Mouse (Mus musculus) neural tube, embryonic 14.5 days (tissue): Measurements from ENCODE around the gene Cadps. TPM values are rescaled to one million over a fixed set of nuclear protein-coding genes. Genes with fewer than 3 reads are reported as not detected.
A peak's percentile ranks its signal among the peaks of the same experiment; 100 is the strongest.

Source experiments
- ATAC-seq: fragments of 200-750 bp; cut with Nextera tagmentation; 2 replicates; pipeline ENCODE4 v1.8.0; 2017; ENCODE audit warnings: low read depth, mild to moderate bottlenecking, moderate TSS enrichment, moderate library complexity
- H3K27ac ChIP-seq: fragments of 300-500 bp; sonication (generic); 2 replicates; pipeline ENCODE4 v1.5.1; 2014; ENCODE audit warnings: low read depth, mild to moderate bottlenecking, control low read depth, low read length, moderate library complexity, mixed read lengths
- H3K27me3 ChIP-seq: fragments of 300-500 bp; sonication (generic); 2 replicates; pipeline ENCODE4 v1.6.1; 2014; ENCODE audit warnings: low read length; ENCODE audit not compliant: control insufficient read depth, insufficient read depth
- H3K36me3 ChIP-seq: fragments of 300-500 bp; sonication (generic); 2 replicates; pipeline ENCODE4 v1.6.1; 2014; ENCODE audit warnings: low read length, mixed read lengths; ENCODE audit not compliant: control insufficient read depth, insufficient read depth
- H3K4me1 ChIP-seq: fragments of 300-500 bp; sonication (generic); 2 replicates; pipeline ENCODE4 v1.6.1; 2014; ENCODE audit warnings: low read length; ENCODE audit not compliant: control insufficient read depth, insufficient read depth
- H3K4me2 ChIP-seq: fragments of 300-500 bp; sonication (generic); 2 replicates; pipeline ENCODE4 v1.6.1; 2014; ENCODE audit warnings: mild to moderate bottlenecking, low read depth, low read length, control low read depth
- H3K4me3 ChIP-seq: fragments of 300-500 bp; sonication (generic); 2 replicates; pipeline ENCODE4 v1.5.1; 2014; ENCODE audit warnings: low read depth, low read length, control low read depth, mixed read lengths
- H3K9ac ChIP-seq: fragments of 300-500 bp; sonication (generic); replicated peaks from 2 replicates; pipeline ENCODE4 v1.6.1; 2014; ENCODE audit warnings: low read depth, mild to moderate bottlenecking, control low read depth, low read length, mixed read lengths
- H3K9me3 ChIP-seq: fragments of 300-500 bp; sonication (generic); 2 replicates; pipeline ENCODE4 v1.6.1; 2016; ENCODE audit warnings: low read length; ENCODE audit not compliant: control insufficient read depth
- WGBS: fragments of 180-500 bp; shearing (Covaris S2); extraction: QIAGEN DNeasy Blood & Tissue Kit; methylation state at CpG from one replicate; pipeline ENCODE4 v1.1.7; 2014; 5-methylcytosine and 5-hydroxymethylcytosine counted together
- polyA plus RNA-seq: library from polyadenylated mRNA; unstranded; fragments of >200 nt; fragmentation: Nextera tagmentation; extraction: Ambion mirVana; gene quantifications from 2 replicates; pipeline ENCODE4 v1.2.1, GENCODE M21; 2014

Gene Cadps
- polyA plus RNA-seq, 1 experiment from 2014 or later = 86.2 TPM

DNA sequence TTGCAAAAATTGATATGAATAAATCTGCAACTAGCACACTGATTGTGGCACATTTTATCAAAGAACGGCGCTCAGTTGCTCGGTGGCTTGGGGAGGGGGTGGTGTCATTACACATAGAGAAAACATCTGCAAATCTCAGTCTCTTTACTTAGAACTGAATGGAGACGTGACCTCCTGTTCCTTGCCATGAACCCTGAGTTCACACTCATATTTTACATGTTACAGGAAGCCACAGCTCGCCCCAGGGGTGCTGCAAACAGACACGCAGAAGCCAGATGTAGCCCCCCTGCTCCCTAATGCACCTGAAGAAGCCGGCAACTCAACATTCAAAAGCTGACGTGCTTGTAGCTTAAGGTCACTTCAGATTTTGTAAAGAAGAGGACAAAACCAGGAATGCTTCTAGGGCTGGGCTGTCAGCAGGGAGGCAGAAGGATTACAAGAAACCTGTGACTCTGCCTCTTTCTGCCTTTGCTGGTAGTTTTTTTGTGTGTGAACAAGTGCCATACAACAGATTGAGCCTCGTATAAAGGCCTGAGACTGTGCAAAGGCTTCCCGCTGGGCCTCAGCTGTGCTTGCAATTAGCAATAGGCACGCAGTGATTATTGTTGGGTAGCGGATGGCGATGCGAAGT, 434.0 kb downstream of the Cadps start:
- 6% methylated on average over 14 of the region's 14 CpGs for WGBS
- no peaks in the 10 kb centered on the region for H3K36me3 ChIP-seq
- H3K4me1 ChIP-seq = peaks cover 15% of the 10 kb centered on the region; the same call in 1 of the 2 replicates
- no peak overlapping the region for H3K4me2 ChIP-seq
- H3K9me3 ChIP-seq = no peaks in the 10 kb centered on the region
- H3K4me3 ChIP-seq = no peak overlapping the region
- H3K9ac ChIP-seq = no peak overlapping the region
- H3K27ac ChIP-seq = no peak overlapping the region
- peak; percentile 56; the same call in 1 of the 2 replicates for ATAC-seq
- H3K27me3 ChIP-seq = peaks cover 47% of the 10 kb centered on the region

DNA sequence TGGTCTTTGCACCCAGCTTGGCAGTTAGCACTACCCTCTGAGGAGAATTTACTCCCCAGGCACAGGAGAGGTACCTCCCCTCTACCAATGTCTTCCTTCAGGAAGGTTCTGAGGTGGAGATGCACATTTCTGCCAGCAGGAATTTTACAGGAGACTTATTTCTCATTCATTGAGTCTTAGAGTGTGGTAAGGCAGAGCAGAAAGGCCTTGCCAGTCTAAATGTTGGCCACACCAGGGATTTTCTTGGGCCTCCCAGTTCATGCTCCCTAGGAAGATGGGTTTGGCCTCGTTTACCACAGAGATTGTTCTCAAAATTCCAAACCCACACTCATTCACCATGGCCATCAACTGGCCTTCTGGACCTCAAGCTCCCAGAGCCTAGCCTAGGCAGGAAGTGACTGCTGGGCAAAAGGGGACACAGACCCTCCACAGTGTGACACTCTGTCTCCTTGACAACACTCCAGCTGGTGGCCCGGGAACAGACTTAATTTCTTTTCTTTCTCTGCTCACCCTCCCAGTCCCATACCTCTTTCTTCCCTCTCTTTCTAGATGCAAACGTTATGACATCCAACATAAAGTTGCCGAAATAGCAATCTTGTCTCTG, 434.6 kb downstream of the Cadps start:
- Histone ChIP-seq H3K9ac (no peak overlapping the region), H3K4me1 (peaks cover 11% of the 10 kb centered on the region; the same call in 1 of the 2 replicates), H3K9me3 (no peaks in the 10 kb centered on the region), H3K27ac (no peak overlapping the region), H3K4me3 (no peak overlapping the region), H3K27me3 (peaks cover 49% of the 10 kb centered on the region), H3K36me3 (no peaks in the 10 kb centered on the region), H3K4me2 (no peak overlapping the region)
- 16% methylated on average over 4 of the region's 4 CpGs for WGBS
- peak; percentile 50; the same call in 1 of the 2 replicates for ATAC-seq

DNA sequence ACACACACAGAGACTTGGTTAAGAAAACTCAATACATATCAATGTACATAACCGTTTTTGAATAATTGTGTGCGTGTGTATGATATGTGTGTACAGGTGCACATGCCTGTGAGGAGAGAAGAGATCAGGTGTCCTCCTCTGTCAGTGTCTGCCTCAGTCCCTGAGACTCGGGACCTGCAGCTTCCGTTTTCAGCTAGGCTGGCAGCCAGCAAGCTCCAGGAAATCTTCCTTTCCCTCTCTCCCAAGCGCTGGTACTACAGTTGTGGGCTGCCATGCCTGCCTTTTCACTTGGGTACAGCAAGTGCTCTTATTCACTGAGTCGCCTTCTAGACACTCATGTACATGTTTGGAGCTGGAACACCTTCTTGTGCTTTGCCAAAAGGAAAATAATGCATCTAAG, 435.7 kb downstream of the Cadps start:
- Histone ChIP-seq H3K9ac (no peak overlapping the region), H3K27me3 (peaks cover 52% of the 10 kb centered on the region), H3K4me1 (peaks cover 11% of the 10 kb centered on the region; the same call in 1 of the 2 replicates), H3K4me2 (no peak overlapping the region), H3K4me3 (no peak overlapping the region), H3K27ac (no peak overlapping the region), H3K36me3 (no peaks in the 10 kb centered on the region), H3K9me3 (no peaks in the 10 kb centered on the region)
- ATAC-seq = no peak
- 79% methylated on average over 6 of the region's 6 CpGs for WGBS

DNA sequence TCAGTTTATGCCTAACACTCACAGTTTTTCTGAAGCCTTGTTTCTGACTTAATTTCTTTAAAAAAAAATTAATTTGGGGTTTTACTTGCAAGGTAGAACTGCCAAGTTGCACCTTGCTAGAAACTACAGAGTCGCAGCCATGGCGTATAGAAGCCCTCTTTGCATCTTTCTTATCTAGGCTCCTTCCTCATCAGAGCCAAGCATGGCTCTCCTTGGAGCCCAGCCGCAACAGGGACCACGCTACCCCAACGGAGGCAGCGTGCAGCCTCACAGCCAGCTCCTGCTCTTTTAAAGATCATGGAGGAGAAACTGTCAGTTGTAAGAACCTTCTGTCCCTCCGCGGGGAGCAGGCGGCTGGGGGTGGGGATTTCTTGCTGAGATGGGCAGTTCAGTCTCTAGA, 445.0 kb downstream of the Cadps start:
- no peak overlapping the region for H3K4me2 ChIP-seq
- no peak overlapping the region for H3K4me3 ChIP-seq
- no peak for ATAC-seq
- H3K36me3 ChIP-seq = no peaks in the 10 kb centered on the region
- H3K4me1 ChIP-seq = no peaks in the 10 kb centered on the region
- no peak overlapping the region for H3K27ac ChIP-seq
- H3K27me3 ChIP-seq = peaks cover 14% of the 10 kb centered on the region
- no peak overlapping the region for H3K9ac ChIP-seq
- no peaks in the 10 kb centered on the region for H3K9me3 ChIP-seq
- 35% methylated on average over 9 of the region's 9 CpGs for WGBS

DNA sequence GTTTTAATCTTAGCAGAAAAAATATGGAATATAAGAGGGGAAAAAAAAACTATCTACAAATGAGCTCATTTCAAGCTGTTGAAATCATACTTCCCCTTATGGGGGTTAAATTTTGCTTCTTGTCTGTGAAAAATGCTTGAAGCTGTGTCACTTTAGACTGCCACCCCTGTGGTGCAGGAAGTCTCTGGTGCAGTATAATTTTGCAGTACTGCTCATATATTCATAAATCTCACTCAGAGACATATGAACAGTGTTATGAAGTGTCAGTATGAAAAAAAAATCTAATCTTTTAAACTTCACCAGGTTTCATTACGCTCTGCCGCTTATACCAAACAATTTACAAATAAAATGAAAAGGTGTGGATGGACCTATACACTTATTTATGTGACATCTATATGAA, 445.6 kb downstream of the Cadps start:
- Histone ChIP-seq H3K36me3 (no peaks in the 10 kb centered on the region), H3K9me3 (no peaks in the 10 kb centered on the region), H3K4me1 (no peaks in the 10 kb centered on the region), H3K9ac (no peak overlapping the region), H3K4me3 (no peak overlapping the region), H3K4me2 (no peak overlapping the region), H3K27me3 (peaks cover 8% of the 10 kb centered on the region), H3K27ac (no peak overlapping the region)
- WGBS = 84% methylated on average over 2 of the region's 2 CpGs
- ATAC-seq = no peak

DNA sequence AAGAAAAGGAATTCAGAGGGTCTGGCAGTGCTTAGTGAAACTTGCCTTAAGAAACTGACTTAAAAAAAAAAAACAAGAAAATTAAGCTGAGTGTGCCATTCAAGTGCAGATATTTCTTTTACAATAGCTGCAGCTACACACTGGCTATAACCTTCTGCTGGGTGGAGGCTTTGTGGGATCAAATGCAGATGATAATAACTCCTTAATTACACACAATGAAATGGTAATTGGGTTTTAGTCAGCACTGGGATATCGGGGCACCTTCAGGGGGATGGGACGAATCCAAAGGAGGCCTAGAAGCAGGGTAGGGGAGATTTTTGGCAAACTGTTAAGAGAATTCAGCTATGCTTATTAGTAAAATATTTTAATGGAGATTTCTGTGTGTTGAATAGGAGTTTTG, 447.4 kb downstream of the Cadps start:
- no peaks in the 10 kb centered on the region; the same call in 1 of the 2 replicates for H3K36me3 ChIP-seq

DNA sequence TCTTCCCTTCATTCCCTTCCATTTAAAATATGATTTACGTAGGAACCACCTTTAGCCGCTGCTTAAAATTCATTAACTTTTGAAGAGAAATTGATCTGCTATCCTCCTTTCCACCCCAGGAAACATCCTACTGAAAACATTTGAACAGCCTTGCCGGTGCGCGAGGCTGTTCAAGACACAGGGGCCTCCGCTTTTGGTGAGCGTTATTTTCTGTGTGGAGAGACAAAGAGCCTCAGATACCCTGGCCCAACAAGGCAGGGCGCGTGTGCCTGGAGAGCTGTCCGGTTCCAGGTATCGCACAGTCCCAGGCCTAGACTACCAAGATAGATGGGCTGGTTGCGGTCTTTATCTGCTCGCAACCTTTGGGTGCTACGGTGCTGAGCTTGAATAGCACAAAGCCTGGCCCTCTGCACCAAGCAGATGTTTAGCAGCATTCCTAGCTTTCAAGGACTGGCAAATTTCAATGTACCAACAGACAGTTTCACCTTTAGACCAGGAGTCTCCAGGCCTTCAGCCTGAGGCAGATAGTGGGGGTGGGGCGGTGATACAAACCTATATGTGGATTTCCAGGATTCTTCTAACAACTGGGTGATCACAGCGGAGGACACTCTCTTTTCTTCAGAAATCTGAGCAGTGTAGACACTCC, 472.5 kb downstream of the Cadps start:
- WGBS = 8% methylated on average over 16 of the region's 16 CpGs

More for the DNA sequence above, 447.4 kb downstream of the Cadps start:
- no peak for ATAC-seq
- Histone ChIP-seq H3K9ac (no peak overlapping the region), H3K4me3 (no peak overlapping the region), H3K9me3 (no peaks in the 10 kb centered on the region), H3K4me2 (no peak overlapping the region), H3K27ac (no peak overlapping the region), H3K27me3 (peaks cover 6% of the 10 kb centered on the region), H3K4me1 (no peaks in the 10 kb centered on the region)
- WGBS = 43% methylated on average over 2 of the region's 2 CpGs

DNA sequence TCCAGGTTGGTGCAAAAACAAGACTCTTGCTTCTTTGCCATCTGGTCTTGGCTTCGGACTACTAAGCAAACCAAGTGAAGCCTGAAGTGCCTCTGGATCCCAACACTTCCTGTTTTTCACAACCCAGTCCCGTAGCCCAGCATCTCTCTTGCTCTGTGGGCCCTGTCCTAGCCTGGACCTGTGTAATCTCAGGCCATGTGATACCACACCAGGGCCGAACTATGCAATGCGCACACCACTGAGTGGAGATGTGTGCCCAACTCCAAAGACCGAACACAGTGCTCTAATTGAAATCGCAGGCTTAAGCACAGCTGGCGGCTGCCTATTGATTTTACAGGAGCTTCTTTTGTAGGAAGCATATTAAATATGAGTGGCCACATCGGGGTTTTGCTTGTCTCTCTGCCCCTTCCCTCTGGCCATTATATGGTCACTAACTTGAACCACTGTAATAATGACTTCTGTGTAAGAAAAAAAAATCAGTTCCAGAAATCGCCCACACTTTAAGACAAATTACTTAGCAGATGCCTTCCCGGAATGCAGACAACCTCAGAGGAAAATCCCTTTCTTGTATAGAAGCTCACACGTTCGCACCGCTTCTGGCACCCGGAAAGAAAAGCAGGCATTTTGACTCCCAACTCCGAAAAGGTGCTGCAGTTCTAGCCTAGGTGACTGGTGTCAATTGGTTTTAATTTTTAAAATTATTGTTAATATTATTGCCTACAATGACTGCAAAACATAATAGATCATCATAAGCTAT, 473.4 kb downstream of the Cadps start:
- H3K4me2 ChIP-seq = no peak overlapping the region
- no peaks in the 10 kb centered on the region for H3K36me3 ChIP-seq
- 7% methylated on average over 15 of the region's 15 CpGs for WGBS
- no peak overlapping the region for H3K4me3 ChIP-seq
- no peak overlapping the region for H3K9ac ChIP-seq
- H3K4me1 ChIP-seq = 0 out of 2 replicates have a peak, but pooled peaks cover 10% of the 10 kb centered on the region
- H3K27me3 ChIP-seq = peaks cover 86% of the 10 kb centered on the region
- no peak for ATAC-seq
- no peak overlapping the region for H3K27ac ChIP-seq
- no peaks in the 10 kb centered on the region for H3K9me3 ChIP-seq

More for the DNA sequence above, 472.5 kb downstream of the Cadps start:
- Histone ChIP-seq H3K27ac (no peak overlapping the region), H3K27me3 (peaks cover 78% of the 10 kb centered on the region), H3K4me2 (no peak overlapping the region), H3K9ac (no peak overlapping the region), H3K4me3 (no peak overlapping the region), H3K4me1 (0 out of 2 replicates have a peak, but pooled peaks cover 6% of the 10 kb centered on the region), H3K9me3 (no peaks in the 10 kb centered on the region), H3K36me3 (no peaks in the 10 kb centered on the region)
- no peak for ATAC-seq
